Mouse (Mus musculus): ENCODE data around the gene Retreg1. TPM values are rescaled to one million over a fixed set of nuclear protein-coding genes. Genes with fewer than 3 reads are reported as not detected.

Gene Retreg1
- polyA plus RNA-seq, 1 experiment from 2014 or later: 2.2 TPM

DNA sequence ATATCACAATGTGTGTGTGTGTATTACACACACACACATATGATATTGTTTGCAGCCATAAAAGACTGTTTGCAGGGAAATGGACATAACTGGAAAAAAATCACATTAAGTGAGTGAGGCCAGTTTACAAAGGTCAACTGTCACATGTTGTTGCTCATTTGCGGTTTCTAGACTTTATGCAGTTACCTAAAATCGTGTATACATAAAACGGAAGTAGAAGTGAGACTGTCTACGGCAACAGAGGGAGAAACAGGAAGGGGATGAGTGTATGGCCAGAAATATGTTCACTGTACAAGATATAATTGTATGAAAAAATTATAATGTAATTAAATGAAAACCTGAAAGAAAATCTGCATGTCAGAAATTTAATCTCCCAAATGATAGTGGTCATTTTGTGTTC is 53.8 kb downstream of the Retreg1 start:
- WGBS: 94% methylated on average over 4 of the region's 4 CpGs
- no peaks in the 10 kb centered on the region for H3K36me3 ChIP-seq

DNA sequence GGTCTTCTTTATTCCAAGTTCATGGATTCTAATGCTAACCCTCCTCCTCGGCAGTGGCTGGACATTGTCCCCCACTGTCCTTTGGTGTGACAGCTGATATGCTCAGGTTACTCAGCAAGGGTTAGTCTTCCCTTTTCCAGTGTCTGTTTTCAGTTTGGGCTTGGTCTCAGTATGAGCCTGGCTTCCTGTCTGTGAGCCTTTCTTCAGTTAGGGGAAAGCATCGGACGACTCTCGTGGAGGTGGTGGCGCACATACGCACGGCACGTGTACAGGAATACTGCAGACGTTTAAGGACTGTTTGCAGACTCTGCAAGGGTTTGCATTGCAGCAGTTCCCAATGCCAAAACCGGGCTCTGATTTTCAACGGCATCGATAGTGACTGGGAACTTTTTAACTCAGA is 54.6 kb downstream of the Retreg1 start:
- no peak for DNase-seq (ENCODE audit: low spot score)
- H3K9me3 ChIP-seq: no peaks in the 10 kb centered on the region
- H3K4me3 ChIP-seq: no peak overlapping the region
- H3K36me3 ChIP-seq: no peaks in the 10 kb centered on the region
- WGBS: 75% methylated on average over 12 of the region's 12 CpGs
- H3K4me1 ChIP-seq (replicated peaks): peaks cover 24% of the 10 kb centered on the region
- no peak overlapping the region for H3K27ac ChIP-seq
- H3K27me3 ChIP-seq (ENCODE audit: insufficient read depth, poor library complexity, severe bottlenecking): no peaks in the 10 kb centered on the region

More for the DNA sequence above, 53.8 kb downstream of the Retreg1 start:
- Histone ChIP-seq H3K9me3 (no peaks in the 10 kb centered on the region), H3K4me1 (replicated peaks) (peaks cover 24% of the 10 kb centered on the region), H3K4me3 (no peak overlapping the region), H3K27me3 (ENCODE audit: insufficient read depth, poor library complexity, severe bottlenecking) (no peaks in the 10 kb centered on the region), H3K27ac (no peak overlapping the region)
- no peak for DNase-seq (ENCODE audit: low spot score)

DNA sequence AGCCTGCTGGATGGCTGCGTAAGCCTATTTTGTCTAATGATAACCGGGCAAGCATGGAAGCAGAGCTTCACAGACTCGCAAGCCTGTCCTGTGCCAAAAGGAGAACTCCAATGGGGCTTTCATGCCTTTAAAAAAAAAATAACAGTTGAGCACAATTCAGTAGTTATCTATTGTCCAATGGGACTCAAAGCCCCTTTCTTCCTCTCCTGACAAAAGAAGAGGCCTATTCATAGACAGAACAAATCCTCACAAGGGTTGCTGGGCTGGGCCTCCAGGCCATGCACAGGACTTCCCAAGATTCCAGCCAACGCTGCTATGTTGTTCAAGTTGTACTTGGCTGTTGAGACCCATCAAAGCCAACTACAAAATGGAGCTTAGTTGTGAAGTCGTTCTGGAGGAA is 56.0 kb downstream of the Retreg1 start:
- no peaks in the 10 kb centered on the region for H3K27me3 ChIP-seq (ENCODE audit: insufficient read depth, poor library complexity, severe bottlenecking)

DNA sequence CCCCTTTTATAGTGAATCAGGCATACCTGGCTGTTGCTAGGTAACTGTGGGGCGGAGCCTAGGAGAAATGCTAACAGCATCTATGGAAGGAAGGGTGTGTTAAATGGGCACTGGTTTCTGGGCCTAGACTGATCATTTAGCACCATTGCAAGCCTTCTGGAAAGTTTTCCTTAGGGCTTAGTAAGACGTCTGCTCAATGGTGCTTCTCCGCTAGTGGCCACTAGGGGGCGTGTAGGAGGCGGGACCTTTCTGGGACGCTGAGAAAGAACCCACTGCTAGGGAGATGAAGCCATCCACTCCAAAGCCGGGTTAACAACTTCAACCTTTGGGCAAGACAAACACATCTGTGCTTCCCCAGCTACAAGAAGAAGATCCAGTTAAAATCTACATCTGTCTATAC is 57.6 kb downstream of the Retreg1 start:
- Histone ChIP-seq H3K36me3 (no peaks in the 10 kb centered on the region), H3K4me3 (no peak overlapping the region), H3K27me3 (ENCODE audit: insufficient read depth, poor library complexity, severe bottlenecking) (no peaks in the 10 kb centered on the region), H3K27ac (no peak overlapping the region), H3K9me3 (no peaks in the 10 kb centered on the region), H3K4me1 (replicated peaks) (peaks cover 17% of the 10 kb centered on the region)
- peak; percentile 72 for DNase-seq (ENCODE audit: low spot score)
- 8% methylated on average over 7 of the region's 7 CpGs for WGBS

More for the DNA sequence above, 56.0 kb downstream of the Retreg1 start:
- WGBS: 48% methylated on average over 5 of the region's 5 CpGs
- no peaks in the 10 kb centered on the region for H3K36me3 ChIP-seq
- DNase-seq (ENCODE audit: low spot score): no peak
- no peaks in the 10 kb centered on the region for H3K9me3 ChIP-seq
- H3K4me1 ChIP-seq (replicated peaks): peaks cover 17% of the 10 kb centered on the region
- H3K27ac ChIP-seq: no peak overlapping the region
- H3K4me3 ChIP-seq: no peak overlapping the region

DNA sequence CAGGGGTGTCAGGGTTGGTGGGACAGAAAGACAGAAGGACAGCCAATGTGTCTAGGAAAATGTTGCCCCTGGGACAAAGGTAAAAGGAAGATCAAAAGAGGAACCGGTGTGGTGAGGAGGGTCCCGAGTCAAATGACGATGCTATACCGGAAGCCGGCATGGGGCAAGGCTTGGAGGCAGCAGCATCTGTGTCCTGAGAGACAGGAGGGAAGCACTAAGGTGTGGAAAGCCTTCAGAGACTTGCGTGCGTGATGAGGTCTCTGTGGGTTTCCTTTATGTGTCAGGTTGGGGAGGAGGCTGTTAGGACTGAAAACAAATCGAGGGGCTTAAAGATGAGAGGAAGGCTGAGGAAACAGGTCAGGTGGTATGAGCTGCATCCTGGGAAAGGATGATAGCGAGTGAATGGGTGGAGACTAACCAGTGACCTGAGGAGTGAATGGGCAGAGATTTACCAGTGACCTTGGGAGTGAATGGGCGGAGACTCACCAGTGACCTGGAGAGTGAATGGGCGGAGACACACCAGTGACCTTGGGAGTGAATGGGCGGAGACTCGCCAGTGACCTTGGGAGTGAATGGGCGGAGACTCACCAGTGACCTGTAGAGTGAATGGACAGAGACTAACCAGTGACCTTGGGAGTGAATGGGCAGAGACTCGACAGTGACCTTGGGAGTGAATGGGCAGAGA is 60.1 kb downstream of the Retreg1 start:
- 85% methylated on average over 15 of the region's 15 CpGs for WGBS
- DNase-seq (ENCODE audit: low spot score): no peak
- no peaks in the 10 kb centered on the region for H3K27me3 ChIP-seq (ENCODE audit: insufficient read depth, poor library complexity, severe bottlenecking)
- no peaks in the 10 kb centered on the region for H3K36me3 ChIP-seq
- H3K27ac ChIP-seq: no peak overlapping the region
- peaks cover 17% of the 10 kb centered on the region for H3K4me1 ChIP-seq (replicated peaks)
- H3K9me3 ChIP-seq: no peaks in the 10 kb centered on the region
- H3K4me3 ChIP-seq: no peak overlapping the region

DNA sequence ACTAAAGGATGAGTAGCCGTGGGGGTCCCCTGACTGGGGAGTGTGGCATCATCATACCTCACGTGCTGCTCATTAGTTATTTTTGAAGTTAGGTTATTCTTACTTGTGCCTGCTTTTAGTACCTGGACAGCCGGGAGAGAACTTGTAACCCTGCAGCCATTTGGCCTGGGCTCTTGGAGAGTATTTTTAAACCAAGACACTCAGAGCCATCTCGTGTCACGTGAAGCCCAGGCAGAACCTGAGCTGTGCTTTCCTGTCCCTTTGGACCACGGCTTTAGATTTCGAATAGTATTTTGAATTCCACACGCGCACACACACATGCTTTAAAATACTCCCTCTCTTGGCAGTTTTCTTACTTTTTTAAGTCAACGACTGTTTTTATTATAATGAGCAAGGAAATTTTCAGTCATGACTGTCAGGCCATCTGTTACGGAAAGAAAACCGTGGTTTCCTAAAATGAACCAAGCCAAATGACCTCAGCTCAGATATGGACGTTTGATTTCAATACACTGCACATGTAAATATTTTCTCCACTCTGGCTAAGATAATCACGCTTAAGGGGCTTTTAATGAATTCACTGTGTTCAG is 61.5 kb downstream of the Retreg1 start:
- no peak overlapping the region for H3K4me3 ChIP-seq
- H3K9me3 ChIP-seq: no peaks in the 10 kb centered on the region
- H3K4me1 ChIP-seq (replicated peaks): peaks cover 5% of the 10 kb centered on the region; the same call in 1 of the 2 replicates
- H3K27ac ChIP-seq: no peak overlapping the region
- H3K36me3 ChIP-seq: no peaks in the 10 kb centered on the region
- DNase-seq (ENCODE audit: low spot score): no peak
- no peaks in the 10 kb centered on the region for H3K27me3 ChIP-seq (ENCODE audit: insufficient read depth, poor library complexity, severe bottlenecking)
- WGBS: 91% methylated on average over 14 of the region's 14 CpGs

DNA sequence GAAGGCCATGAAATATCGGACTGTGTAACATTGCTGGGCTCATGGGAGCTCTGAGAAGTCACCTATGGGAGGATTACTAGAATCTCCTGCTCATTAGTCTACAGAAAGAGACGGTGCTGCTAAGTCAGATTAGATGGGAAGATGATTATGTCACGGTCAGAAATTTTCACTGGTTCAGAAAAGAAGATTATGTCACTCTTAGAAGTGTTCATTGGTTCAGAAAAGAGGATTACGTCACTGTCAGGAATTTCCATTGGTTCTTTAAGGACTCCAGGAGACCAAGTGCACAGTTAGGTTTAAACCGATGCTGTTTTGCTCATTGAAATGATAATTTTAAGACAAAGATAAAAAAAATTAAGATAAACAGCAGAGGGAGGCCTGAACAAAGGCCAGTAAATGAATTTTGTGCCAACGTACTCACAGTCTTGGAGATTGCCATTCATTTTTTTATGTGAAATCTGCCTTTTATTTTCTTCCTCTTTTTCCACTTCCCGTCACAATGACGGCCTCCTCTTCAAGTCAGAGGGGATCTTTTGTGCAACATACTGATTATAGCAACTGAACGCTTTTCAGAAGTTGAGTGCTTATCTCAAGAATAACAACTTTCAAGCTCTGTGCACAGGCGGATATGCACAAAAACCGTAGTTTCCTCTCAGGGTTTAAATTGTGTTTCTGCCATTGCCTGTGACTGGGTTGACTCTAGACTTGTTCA is 67.0 kb downstream of the Retreg1 start:
- no peak for DNase-seq (ENCODE audit: low spot score)
- no peak overlapping the region for H3K4me3 ChIP-seq
- H3K36me3 ChIP-seq: no peaks in the 10 kb centered on the region
- H3K27me3 ChIP-seq (ENCODE audit: insufficient read depth, poor library complexity, severe bottlenecking): no peaks in the 10 kb centered on the region
- peaks cover 2% of the 10 kb centered on the region; the same call in 1 of the 2 replicates for H3K4me1 ChIP-seq (replicated peaks)
- no peaks in the 10 kb centered on the region for H3K9me3 ChIP-seq
- H3K27ac ChIP-seq: no peak overlapping the region
- whole genome bisulfite sequencing: 86% methylated on average over 11 of the region's 11 CpGs

DNA sequence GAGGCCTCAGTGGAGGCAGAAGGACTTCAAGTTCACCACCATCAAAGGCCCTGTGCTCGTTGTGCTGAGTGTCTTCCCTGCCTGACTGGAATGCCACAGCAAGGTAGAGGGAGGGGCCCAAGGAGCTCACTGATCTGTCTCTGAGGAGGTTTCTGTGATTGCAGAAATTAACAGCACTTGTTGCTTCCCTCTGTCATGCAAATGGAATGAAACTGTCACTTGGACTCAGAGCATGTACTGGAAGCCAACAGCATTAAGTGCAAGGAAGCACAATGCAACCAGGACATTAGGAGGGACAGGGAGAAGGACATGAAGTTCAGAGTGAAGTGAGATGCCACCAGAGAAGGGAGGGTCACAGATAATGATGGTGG is 67.5 kb downstream of the Retreg1 start:
- Histone ChIP-seq H3K27me3 (ENCODE audit: insufficient read depth, poor library complexity, severe bottlenecking) (no peaks in the 10 kb centered on the region), H3K4me1 (replicated peaks) (peaks cover 7% of the 10 kb centered on the region), H3K27ac (no peak overlapping the region), H3K36me3 (no peaks in the 10 kb centered on the region), H3K9me3 (no peaks in the 10 kb centered on the region), H3K4me3 (no peak overlapping the region)
- DNase-seq (ENCODE audit: low spot score): no peak
- WGBS: 54% methylated on average over 1 of the region's 1 CpGs

DNA sequence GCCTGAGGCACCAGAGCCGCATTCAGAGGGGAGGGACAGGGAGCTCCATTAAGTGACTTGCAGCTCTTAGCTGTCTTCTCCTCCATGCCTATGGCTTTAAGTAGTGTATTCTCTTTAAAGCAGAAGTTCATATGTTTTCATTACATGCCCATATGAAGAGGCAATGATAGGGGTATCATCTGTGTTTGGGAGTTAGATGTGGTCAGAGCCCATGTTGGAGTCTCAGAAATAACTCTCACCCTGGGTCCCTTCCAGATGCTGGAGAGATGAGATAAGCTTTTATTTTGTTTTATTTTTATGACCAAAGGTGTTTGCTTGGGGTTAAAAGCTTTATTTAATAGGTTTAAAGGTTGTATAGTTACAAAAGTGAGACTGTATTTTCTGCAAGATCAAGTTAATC is 67.9 kb downstream of the Retreg1 start:
- Histone ChIP-seq H3K27me3 (ENCODE audit: insufficient read depth, poor library complexity, severe bottlenecking) (no peaks in the 10 kb centered on the region), H3K9me3 (no peaks in the 10 kb centered on the region), H3K36me3 (no peaks in the 10 kb centered on the region), H3K4me1 (replicated peaks) (peaks cover 12% of the 10 kb centered on the region), H3K4me3 (no peak overlapping the region), H3K27ac (no peak overlapping the region)
- DNase-seq (ENCODE audit: low spot score): no peak
- WGBS: 82% methylated on average over 1 of the region's 1 CpGs

DNA sequence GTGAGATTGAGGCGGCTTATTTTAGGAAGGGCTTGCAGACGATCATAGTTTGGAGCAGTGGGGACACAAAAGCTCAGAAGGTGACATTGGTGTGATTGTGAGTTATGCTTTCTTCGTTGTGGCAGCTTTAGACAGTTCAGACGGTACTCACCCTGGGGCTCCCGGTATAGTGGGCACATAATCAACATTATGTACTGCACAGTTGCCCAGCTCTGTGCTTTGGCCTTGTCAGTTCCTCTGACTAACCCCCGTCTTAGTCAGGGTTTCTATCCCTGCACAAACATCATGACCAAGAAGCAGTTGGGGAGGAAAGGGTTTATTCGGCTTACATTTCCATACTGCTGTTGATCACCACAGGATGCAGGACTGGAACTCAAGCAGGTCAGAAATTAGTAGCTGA is 69.9 kb downstream of the Retreg1 start:
- Histone ChIP-seq H3K9me3 (no peaks in the 10 kb centered on the region), H3K27ac (no peak overlapping the region), H3K4me1 (replicated peaks) (peaks cover 14% of the 10 kb centered on the region), H3K36me3 (no peaks in the 10 kb centered on the region), H3K4me3 (no peak overlapping the region), H3K27me3 (ENCODE audit: insufficient read depth, poor library complexity, severe bottlenecking) (no peaks in the 10 kb centered on the region)
- no peak for DNase-seq (ENCODE audit: low spot score)
- WGBS: 88% methylated on average over 7 of the region's 7 CpGs

DNA sequence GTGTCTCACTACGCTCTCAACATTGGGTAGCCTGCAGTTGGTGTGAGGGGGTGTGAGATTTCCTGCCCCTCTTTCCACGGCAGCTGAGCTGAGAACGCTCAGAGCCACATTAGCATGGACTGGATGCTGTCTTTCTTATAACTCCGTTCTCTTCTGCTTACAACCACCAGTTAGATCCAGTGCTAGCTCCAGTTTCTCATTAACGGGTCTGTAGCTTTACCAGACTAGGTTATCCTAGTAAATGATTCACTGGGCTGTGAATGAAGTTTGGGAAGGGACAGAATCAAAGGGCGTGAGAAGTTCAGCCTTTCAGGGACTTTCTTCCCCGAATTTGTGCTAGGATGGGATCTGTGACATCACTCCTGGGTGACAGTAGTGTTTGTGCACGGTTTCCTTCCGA is 70.7 kb downstream of the Retreg1 start:
- no peak overlapping the region for H3K27ac ChIP-seq
- no peaks in the 10 kb centered on the region for H3K9me3 ChIP-seq
- H3K4me1 ChIP-seq (replicated peaks): peaks cover 14% of the 10 kb centered on the region
- H3K36me3 ChIP-seq: no peaks in the 10 kb centered on the region
- no peak for DNase-seq (ENCODE audit: low spot score)
- no peaks in the 10 kb centered on the region for H3K27me3 ChIP-seq (ENCODE audit: insufficient read depth, poor library complexity, severe bottlenecking)
- no peak overlapping the region for H3K4me3 ChIP-seq
- WGBS: 75% methylated on average over 9 of the region's 9 CpGs

DNA sequence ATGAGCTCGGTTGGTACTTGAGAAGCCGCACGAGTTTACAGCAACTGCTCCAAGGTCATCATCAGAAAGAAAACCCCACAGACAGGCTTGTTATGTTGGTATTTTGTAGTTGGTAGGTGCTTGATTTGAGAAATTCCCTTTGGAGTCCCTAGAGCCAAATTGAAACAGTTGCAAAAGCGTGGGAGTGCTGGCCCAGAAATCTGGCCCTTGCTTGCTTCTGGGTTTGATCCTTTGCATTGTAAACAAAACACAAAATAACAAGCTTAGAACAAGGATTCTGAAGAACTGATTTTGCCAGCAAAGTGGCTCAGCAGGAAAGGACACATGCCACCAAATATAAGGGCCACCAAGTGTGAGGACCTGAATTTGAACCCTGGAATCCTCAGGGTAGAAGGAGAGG is 71.2 kb downstream of the Retreg1 start:
- DNase-seq (ENCODE audit: low spot score): no peak
- no peaks in the 10 kb centered on the region for H3K27me3 ChIP-seq (ENCODE audit: insufficient read depth, poor library complexity, severe bottlenecking)
- 88% methylated on average over 4 of the region's 4 CpGs for WGBS
- no peaks in the 10 kb centered on the region for H3K9me3 ChIP-seq
- peaks cover 14% of the 10 kb centered on the region for H3K4me1 ChIP-seq (replicated peaks)
- H3K27ac ChIP-seq: no peak overlapping the region
- no peaks in the 10 kb centered on the region for H3K36me3 ChIP-seq
- no peak overlapping the region for H3K4me3 ChIP-seq

DNA sequence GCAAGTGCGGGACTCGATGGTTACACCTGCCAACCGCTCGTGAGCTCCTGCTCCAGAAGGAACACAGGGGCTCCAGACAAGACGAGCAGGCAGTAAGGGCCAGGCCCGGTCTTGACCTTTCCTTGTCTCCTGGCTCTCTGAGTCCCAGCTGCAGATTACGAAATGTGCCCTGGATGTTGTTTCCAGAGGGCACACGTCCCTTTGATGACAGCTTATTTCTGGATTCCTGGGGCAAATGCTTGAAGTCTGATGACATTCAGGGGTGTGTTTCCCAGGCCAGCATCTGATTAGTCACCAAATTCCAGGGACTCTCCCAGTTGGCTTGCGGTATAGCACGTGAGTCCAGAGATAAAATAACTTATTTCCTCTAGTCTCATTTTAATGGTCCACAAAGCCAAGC is 72.0 kb downstream of the Retreg1 start:
- peaks cover 14% of the 10 kb centered on the region for H3K4me1 ChIP-seq (replicated peaks)
- H3K27me3 ChIP-seq (ENCODE audit: insufficient read depth, poor library complexity, severe bottlenecking): no peaks in the 10 kb centered on the region
- no peaks in the 10 kb centered on the region for H3K9me3 ChIP-seq
- no peak overlapping the region for H3K4me3 ChIP-seq
- 66% methylated on average over 10 of the region's 10 CpGs for WGBS
- no peak overlapping the region for H3K27ac ChIP-seq
- H3K36me3 ChIP-seq: no peaks in the 10 kb centered on the region
- DNase-seq (ENCODE audit: low spot score): no peak

All from hindbrain, embryonic 10.5 days (tissue).